Mouse (Mus musculus) ovary, postnatal 36 days (tissue): ENCODE measurements around the gene B230118H07Rik.

Source experiments
- DNase-seq: peaks from one replicate; pipeline ENCODE4 v3.0.0; 2022; ENCODE audit warnings: low spot score, mixed read lengths

The B230118H07Rik gene

DNA sequence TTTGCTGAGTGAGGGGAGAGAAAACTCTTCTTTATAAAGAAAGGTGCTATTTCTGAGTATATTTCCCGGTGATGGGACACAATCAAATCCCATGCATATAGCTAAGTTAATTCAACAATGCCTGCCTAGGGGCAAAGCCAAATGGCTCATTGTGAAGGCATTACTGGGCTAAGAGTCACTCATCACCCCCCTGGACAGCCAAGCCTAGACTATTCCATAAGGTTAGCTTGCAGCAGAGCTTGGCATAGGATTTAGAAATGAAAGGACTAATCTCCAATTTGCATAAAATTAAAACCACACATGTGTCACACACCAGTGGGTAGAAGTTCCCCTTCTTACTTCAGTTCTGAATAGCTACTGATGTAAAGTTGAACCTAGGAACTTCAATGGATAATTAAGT is 128.8 kb downstream of the B230118H07Rik start:
- DNase-seq = no peak

DNA sequence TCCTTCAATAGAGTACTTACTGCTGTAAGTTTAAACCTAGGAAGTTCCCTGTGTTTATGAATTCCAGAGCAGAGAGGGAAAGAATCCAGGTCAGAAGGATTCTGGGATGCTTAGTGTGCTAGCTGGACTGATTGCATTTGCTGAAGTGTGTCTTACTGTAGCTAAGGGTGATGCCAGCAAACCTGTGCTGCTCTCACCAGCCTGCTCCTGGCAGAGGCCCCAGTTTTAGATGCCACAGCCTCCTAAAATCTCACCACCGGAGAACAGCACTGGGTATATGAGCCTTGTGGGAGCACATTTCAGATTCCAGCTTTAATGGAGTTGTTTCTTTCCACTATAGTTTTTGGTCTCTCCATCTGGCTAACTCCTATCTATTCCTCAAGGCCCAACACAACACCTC is 129.4 kb downstream of the B230118H07Rik start:
- no peak for DNase-seq
